Mouse (Mus musculus) heart, embryonic 10.5 days (tissue): ENCODE results near the gene Ntmt1. TPM values are rescaled to one million over a fixed set of nuclear protein-coding genes. Genes with fewer than 3 reads are reported as not detected.

Experiments
- DNase-seq: peaks from one replicate; pipeline ENCODE4 v3.0.0-alpha.2; 2017; ENCODE audit warnings: low spot score
- H3K27ac ChIP-seq: fragments of 300-500 bp; sonication (generic); 2 replicates; pipeline ENCODE4 v1.5.1; 2016; ENCODE audit warnings: mild to moderate bottlenecking
- H3K27me3 ChIP-seq: fragments of 300-500 bp; sonication (generic); 2 replicates; pipeline ENCODE4 v1.6.1; 2016; ENCODE audit warnings: mild to moderate bottlenecking; ENCODE audit not compliant: poor library complexity, insufficient read depth, severe bottlenecking
- H3K36me3 ChIP-seq: fragments of 300-500 bp; sonication (generic); 2 replicates; pipeline ENCODE4 v1.6.1; 2016; ENCODE audit warnings: mild to moderate bottlenecking, moderate library complexity
- H3K4me1 ChIP-seq: fragments of 300-500 bp; sonication (generic); 2 replicates; pipeline ENCODE4 v1.6.1; 2016; ENCODE audit warnings: mild to moderate bottlenecking
- H3K4me3 ChIP-seq: fragments of 300-500 bp; sonication (generic); 2 replicates; pipeline ENCODE4 v1.5.1; 2016; ENCODE audit warnings: mild to moderate bottlenecking, moderate library complexity
- H3K9me3 ChIP-seq: fragments of 300-500 bp; sonication (generic); 2 replicates; pipeline ENCODE4 v1.6.1; 2016; ENCODE audit warnings: mild to moderate bottlenecking, moderate library complexity
- WGBS: fragments of 180-500 bp; shearing (Covaris S2); methylation state at CpG from one replicate; pipeline ENCODE4 v1.1.7; 2016; 5-methylcytosine and 5-hydroxymethylcytosine counted together
- polyA plus RNA-seq: library from polyadenylated mRNA; unstranded; fragments of >200 nt; fragmentation: Nextera tagmentation; extraction: Ambion mirVana; gene quantifications from 2 replicates; pipeline ENCODE4 v1.2.1, GENCODE M21; 2016

The Ntmt1 gene
- polyA plus RNA-seq, 1 experiment from 2014 or later = 116 TPM

GRCm38 (mm10) chr2:30772581-30773312 lies 34.9 kb upstream of the Ntmt1 start:
- Histone ChIP-seq H3K9me3 (no peaks in the 10 kb centered on the region), H3K36me3 (no peaks in the 10 kb centered on the region), H3K4me1 (peaks cover 60% of the 10 kb centered on the region), H3K27ac (peak overlapping the region; percentile 97), H3K27me3 (no peaks in the 10 kb centered on the region), H3K4me3 (peak overlapping the region; percentile 67)
- peak; percentile 88 for DNase-seq
- 31% methylated on average over 15 of the region's 15 CpGs for WGBS

GRCm38 (mm10) chr2:30773313-30774005 lies 34.2 kb upstream of the Ntmt1 start:
- Histone ChIP-seq H3K9me3 (no peaks in the 10 kb centered on the region), H3K27ac (peak overlapping the region; percentile 97), H3K36me3 (no peaks in the 10 kb centered on the region), H3K4me1 (peaks cover 64% of the 10 kb centered on the region), H3K27me3 (no peaks in the 10 kb centered on the region), H3K4me3 (no peak overlapping the region)
- WGBS = 71% methylated on average over 8 of the region's 8 CpGs
- no peak for DNase-seq

- Histone ChIP-seq H3K36me3 (no peaks in the 10 kb centered on the region), H3K9me3 (no peaks in the 10 kb centered on the region), H3K27ac (peak overlapping the region; percentile 39; the same call in 1 of the 2 replicates), H3K4me1 (peaks cover 69% of the 10 kb centered on the region), H3K27me3 (no peaks in the 10 kb centered on the region), H3K4me3 (no peak overlapping the region)
- 58% methylated on average over 3 of the region's 3 CpGs for WGBS
- DNase-seq = no peak
These were observed 31.7 kb upstream of the Ntmt1 start for GRCm38 (mm10) chr2:30775955-30776354.

DNA sequence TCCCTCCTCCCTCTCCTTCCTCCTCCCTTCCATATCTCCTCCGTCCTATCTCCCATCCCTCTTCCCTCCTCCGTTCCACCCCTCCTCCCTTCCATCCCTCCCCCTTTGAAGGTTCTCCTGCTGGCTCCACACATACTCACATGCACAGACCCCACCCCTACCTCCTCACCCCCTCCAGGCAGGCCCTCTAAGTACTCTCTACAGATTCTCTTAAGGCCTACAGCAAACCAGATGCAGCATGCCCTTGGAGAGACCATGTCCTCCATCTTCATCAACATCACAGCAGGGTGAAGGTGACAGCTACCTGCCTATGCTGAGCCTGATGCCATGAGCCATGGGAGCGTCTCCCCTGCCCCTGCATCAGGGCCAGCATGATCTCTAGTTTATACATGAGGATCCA lies 30.4 kb upstream of the Ntmt1 start:
- WGBS = 71% methylated on average over 3 of the region's 3 CpGs
- H3K36me3 ChIP-seq = no peaks in the 10 kb centered on the region
- peak overlapping the region; percentile 0; the same call in 1 of the 2 replicates for H3K27ac ChIP-seq
- no peak for DNase-seq
- no peaks in the 10 kb centered on the region for H3K9me3 ChIP-seq
- H3K4me3 ChIP-seq = no peak overlapping the region
- H3K27me3 ChIP-seq = no peaks in the 10 kb centered on the region
- H3K4me1 ChIP-seq = peaks cover 56% of the 10 kb centered on the region

GRCm38 (mm10) chr2:30778235-30778634 lies 29.4 kb upstream of the Ntmt1 start:
- WGBS = 70% methylated on average over 4 of the region's 4 CpGs
- peaks cover 52% of the 10 kb centered on the region for H3K4me1 ChIP-seq
- DNase-seq = no peak

DNA sequence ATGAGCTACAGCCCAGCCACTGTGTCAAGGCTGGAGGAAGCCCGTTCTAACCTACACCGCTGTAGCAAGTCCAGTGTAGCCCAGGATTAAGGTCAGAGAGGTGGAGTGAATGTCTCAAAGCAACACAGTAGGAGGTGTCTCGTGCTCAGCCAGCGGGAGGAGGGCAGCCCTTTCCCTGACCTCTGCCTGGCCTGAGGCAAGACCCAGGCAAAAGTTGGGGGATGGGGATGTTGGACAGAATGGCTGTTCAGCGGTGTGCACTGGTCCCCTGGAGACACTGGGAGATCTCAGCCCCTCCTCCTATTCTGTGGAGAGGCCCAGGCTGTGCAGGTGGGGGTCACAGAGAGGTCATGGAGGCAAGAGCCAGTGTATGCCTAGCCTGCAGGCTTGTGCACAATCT lies 28.4 kb upstream of the Ntmt1 start:
- peaks cover 56% of the 10 kb centered on the region for H3K4me1 ChIP-seq
- H3K9me3 ChIP-seq = no peaks in the 10 kb centered on the region
- no peaks in the 10 kb centered on the region for H3K36me3 ChIP-seq
- peak overlapping the region; percentile 83 for H3K27ac ChIP-seq
- WGBS = 7% methylated on average over 5 of the region's 5 CpGs
- H3K4me3 ChIP-seq = peak overlapping the region; percentile 32; the same call in 1 of the 2 replicates
- DNase-seq = peak; percentile 89
- no peaks in the 10 kb centered on the region for H3K27me3 ChIP-seq

More at GRCm38 (mm10) chr2:30778235-30778634, 29.4 kb upstream of the Ntmt1 start:
- no peaks in the 10 kb centered on the region for H3K36me3 ChIP-seq
- H3K27ac ChIP-seq = peak overlapping the region; percentile 83
- no peak overlapping the region for H3K4me3 ChIP-seq
- no peaks in the 10 kb centered on the region for H3K9me3 ChIP-seq
- no peaks in the 10 kb centered on the region for H3K27me3 ChIP-seq

DNA sequence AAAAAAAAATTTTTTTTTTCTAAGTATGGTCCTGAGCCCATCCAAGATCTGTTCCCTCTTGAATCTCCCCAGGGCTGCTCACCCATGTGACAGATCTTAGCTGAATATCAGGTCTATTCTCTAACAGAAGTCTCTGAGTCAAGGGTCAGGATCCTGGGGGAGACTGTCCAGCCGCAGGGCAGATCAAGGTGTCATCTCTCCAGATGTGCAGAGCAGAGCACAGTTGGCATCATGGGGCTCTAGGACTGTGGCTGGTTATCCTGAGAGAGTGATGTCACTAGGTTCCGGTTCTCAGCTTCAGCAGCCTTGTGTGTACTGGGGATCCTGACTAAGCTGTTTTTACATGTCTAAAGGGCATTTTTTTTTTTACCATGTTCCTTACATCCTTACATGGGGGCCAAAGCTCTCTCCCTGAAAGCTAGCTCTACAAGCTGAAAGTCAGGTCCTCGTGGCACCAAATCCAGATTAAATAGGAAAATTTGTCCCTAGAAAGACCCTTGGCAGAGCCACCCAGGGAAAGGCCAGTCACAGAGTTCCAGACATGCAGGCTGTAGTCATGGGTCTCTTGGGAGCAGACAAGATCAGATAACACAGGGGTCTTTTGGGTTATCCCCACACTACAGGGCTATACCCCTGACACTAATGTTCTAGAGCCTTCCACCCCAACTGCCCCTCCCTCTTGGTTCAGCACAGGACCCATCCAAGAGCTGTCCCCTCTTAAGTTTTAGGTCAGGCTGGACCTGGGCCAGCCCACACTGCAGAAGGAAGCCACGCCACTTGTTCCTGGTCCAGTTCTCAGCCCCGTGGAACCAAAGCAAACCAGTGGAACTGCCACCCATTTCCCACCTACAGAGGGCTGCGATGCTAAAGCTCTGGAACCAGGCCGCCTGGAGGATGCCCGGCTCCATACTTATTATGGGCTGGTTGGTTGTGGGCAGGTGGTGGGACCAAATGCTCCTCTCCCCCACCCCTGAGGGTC lies 25.0 kb upstream of the Ntmt1 start:
- peak overlapping the region; percentile 57 for H3K4me3 ChIP-seq
- no peaks in the 10 kb centered on the region for H3K36me3 ChIP-seq
- peak overlapping the region; percentile 94 for H3K27ac ChIP-seq
- peaks cover 74% of the 10 kb centered on the region for H3K4me1 ChIP-seq
- H3K27me3 ChIP-seq = no peaks in the 10 kb centered on the region
- 69% methylated on average over 8 of the region's 8 CpGs for WGBS
- DNase-seq = no peak
- H3K9me3 ChIP-seq = no peaks in the 10 kb centered on the region

- Histone ChIP-seq H3K4me1 (peaks cover 68% of the 10 kb centered on the region), H3K27ac (peak overlapping the region; percentile 94), H3K9me3 (no peaks in the 10 kb centered on the region), H3K4me3 (peak overlapping the region; percentile 57), H3K36me3 (no peaks in the 10 kb centered on the region), H3K27me3 (no peaks in the 10 kb centered on the region)
- 0% methylated on average over 13 of the region's 13 CpGs for WGBS
- DNase-seq = peak; percentile 91
These were observed 24.3 kb upstream of the Ntmt1 start for GRCm38 (mm10) chr2:30783346-30783745.

GRCm38 (mm10) chr2:30784078-30784994 lies 23.3 kb upstream of the Ntmt1 start:
- Histone ChIP-seq H3K27me3 (no peaks in the 10 kb centered on the region), H3K4me3 (peak overlapping the region; percentile 57), H3K4me1 (peaks cover 61% of the 10 kb centered on the region), H3K36me3 (no peaks in the 10 kb centered on the region), H3K27ac (peak overlapping the region; percentile 94), H3K9me3 (no peaks in the 10 kb centered on the region)
- peak; percentile 91 for DNase-seq
- 5% methylated on average over 39 of the region's 40 CpGs for WGBS

DNA sequence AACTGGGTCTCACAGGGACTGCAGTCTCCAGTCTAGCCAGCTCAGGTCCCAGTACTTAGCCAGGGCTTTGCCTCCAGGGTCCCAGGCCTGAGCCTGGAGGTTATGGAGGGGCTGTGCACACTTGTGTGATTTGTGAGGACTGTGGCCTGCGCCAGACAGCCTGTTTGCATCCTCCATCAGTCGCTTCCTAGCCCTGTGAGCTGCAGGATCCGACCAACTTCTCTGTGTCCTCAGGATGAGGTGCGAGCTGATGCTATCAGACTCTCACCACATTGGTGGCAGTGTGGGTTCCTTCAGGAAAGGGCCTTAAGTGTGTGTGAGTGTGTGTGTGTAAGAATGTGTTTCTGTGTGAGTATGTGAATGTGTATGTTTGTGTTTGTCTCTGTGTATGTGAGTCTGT lies 20.2 kb upstream of the Ntmt1 start:
- H3K27ac ChIP-seq = peak overlapping the region; percentile 72; the same call in 1 of the 2 replicates
- H3K27me3 ChIP-seq = no peaks in the 10 kb centered on the region
- no peak overlapping the region for H3K4me3 ChIP-seq
- no peak for DNase-seq
- H3K4me1 ChIP-seq = peaks cover 58% of the 10 kb centered on the region
- H3K36me3 ChIP-seq = no peaks in the 10 kb centered on the region
- H3K9me3 ChIP-seq = no peaks in the 10 kb centered on the region
- WGBS = 40% methylated on average over 4 of the region's 4 CpGs

DNA sequence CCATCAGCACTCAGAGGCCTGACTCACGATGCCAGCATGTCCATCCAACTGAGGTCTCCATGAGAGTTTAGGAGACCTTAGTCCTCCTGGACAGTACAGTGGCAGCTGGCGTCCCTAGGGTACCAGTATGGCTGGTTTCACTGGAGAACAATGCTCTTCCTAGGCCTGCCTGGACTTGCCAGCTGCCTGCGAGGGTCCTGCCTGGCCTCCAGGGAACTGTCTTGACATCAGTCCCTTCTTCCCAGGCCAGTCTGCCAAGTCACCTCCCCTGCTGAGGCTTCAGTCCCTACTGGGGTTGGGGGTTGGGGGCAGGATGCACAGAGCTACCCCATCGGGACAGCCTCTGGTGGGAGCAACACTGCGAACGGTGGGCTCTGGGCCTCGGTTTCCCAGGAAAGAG lies 15.6 kb upstream of the Ntmt1 start:
- DNase-seq = no peak
- Histone ChIP-seq H3K27ac (0 out of 2 replicates have a peak overlapping the region, but pooled peaks have one; percentile 19), H3K9me3 (no peaks in the 10 kb centered on the region), H3K27me3 (peaks cover 3% of the 10 kb centered on the region; the same call in 1 of the 2 replicates), H3K4me3 (no peak overlapping the region), H3K36me3 (no peaks in the 10 kb centered on the region), H3K4me1 (peaks cover 41% of the 10 kb centered on the region)
- WGBS = 82% methylated on average over 7 of the region's 7 CpGs
